Mouse (Mus musculus): ENCODE results near the gene Tbc1d21.

The Tbc1d21 gene

DNA sequence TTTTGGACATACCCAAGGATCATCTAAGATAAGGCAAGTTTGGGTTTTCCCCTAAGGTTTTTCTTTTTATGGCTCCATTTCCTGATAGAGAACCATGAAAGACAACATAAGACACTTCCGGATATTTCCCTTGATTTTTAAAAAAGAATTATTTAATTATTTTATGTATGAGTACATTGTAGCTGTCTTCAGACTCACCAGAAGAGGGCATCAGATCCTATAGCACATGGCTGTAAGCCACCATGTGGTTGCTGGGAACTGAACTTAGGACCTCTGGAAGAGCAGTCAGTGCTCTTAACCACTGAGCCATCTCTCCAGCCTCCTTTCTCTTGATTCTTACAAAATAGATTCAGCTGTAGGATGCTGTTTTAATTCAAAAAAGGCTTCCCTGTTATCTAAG, 28.5 kb downstream of the Tbc1d21 start:
- in situ Hi-C loops (cut with MseI, MboI) = no loop called here

DNA sequence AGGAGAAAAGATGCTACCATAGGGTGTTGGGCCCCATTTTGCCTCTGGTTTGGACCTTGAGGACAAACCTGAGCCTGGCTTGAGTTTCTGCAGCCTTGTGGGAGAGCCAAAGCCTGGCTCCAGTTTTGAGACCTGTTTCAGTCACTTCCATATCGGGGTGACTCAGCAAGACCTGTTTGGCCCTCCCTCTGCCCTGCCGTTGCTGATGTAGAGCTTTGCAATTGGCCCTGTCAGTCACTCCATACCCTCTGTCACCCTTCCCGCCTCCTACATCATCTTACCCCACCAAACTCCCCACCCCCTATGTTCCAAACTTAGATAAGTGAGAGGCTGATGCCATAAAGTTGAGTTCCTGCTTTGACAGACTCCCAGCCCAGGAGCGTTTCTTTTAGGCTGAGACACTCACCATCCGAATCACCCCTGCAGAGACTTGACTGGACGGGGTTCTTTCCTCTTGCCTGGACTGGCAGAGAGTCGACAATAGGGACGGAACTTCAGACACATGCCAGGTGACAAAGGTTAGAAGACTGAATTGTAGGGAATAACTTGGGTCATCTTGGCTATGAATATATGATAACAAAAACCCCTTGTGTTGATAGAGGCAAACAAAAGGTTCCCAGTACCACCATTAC, 33.5 kb downstream of the Tbc1d21 start:
- in situ Hi-C loops (cut with MseI, MboI) = no loop called here

DNA sequence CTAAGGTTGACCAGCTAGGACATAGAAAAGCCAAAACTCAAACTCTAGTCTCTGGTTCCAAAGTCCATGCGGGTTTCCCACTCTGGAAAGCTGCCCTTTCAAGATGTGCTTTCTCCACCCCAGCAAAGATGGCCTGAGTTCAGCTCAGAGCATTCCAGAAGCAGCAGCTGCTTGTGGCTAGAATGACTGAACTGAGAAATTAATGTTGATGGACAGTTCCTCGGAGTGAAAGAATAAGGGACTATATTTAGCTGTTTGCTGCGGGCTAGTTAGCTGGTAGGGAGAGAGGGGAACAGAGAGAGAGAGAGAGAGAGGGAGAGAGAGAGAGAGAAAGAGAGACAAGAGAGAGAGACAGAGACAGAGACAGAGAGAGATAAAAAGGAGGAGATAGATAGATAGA, 39.0 kb downstream of the Tbc1d21 start:
- in situ Hi-C loops (cut with MseI, MboI) = no loop called here

DNA sequence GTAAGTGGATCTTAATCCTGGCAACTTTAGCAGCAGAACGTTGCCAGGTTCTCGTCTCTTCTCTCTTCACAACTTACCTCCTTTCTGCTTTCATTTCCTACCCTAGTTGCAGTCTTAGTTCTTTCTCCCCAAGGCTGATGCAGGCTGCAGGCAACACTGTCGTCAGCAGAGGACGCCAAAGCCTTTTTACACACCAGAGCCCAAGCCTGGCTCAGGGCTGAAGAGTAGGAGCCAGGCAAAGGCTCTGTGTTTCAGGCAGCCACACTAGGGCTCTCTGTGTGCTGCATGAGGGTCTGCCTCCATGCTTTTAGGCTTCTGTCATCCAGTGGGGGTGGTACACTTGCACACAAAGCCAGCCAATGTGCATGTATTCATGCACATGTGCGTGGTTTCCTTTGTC, 40.0 kb downstream of the Tbc1d21 start:
- in situ Hi-C loops (cut with MseI, MboI) = no loop called here

DNA sequence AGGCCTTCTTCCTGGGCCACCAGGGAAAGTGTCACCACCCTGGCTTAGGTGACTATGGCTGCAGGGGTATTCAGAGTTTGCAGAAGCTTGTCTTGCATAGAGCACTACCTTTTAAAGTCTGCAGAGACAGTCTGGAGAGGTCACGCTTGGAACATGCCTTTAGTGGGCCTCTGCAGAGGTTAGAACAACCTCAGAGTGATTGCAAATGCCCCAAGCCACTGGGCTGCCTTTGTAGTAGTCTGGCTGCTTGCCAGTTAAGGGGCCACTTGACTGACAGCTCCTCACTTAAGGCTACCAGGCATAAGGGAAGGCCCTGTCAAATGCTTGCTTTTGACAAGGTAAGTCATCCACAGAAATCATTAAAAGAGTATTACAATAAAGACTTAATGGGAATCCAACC, 42.9 kb downstream of the Tbc1d21 start:
- in situ Hi-C loops (cut with MseI, MboI) = no loop called here

DNA sequence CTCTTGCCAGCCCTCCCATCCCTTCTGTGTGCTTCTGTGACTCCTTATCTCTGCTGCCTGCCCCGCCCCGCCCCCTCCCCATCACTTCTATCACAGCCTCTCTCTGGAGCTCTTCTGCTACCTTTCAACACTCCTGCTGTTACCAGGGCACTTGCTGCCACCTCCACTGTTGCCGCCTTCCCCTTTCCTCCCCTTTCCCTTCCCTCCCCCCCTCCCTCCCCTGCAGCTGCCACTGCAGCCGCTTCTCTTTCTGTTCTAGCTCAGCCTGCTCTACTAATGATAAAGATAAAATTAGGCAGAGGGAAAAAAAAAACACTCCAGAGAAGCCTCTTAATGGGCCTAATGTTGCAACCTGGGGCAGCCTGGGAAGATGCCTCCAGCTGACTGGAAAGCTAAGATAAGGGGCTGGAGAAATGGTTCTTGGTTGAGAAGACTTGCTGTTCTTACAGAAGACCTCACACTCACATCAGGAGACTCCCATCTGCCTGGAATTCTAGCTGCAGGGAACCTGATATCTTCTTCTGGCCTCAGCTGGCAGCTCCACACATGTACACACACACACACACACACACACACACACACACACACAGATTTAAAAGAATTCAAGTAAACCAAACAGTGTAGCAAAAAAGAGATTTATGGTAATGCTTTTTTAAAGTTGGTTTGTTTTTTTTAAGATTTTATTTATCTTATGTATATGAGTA, 43.6 kb downstream of the Tbc1d21 start:
- in situ Hi-C loops (cut with MseI, MboI) = no loop called here

DNA sequence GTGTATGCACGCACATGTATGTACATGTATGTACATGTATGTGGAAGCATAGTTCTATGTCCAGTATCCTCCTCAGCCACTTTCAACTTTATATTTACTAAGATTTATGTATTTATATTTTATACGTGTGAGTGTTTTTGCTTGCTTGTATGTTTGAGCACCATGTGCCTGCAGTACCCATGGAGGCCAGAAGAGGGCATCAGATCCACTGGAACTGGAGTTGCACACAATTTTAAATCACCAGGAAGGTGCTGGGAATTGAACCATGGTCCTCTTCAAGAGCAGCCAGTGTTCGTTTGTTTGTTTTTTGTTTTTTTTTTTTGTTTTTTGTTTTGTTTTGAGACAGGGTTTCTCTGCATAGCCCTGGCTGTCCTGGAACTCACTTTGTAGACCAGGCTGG, 48.6 kb downstream of the Tbc1d21 start:
- in situ Hi-C loops (cut with MseI, MboI) = no loop called here

DNA sequence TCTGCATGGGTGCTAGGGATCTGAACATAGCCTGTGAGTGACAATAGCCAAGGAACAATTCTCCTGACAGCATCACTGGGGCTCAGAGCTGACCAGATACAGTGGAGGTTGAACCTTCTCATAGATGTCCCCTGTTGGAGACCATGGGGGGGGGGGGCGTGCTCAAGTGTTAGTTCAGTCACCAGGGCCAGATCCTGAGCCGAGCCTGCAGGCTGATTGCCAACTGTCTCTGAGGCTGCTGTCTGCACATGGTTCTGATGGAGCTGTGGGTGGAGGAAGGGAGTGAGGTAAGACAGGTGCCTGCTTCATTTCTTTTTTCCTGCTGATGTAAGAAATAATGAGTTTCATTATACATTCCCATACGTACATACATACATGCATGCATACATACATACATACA, 51.9 kb downstream of the Tbc1d21 start:
- in situ Hi-C loops (cut with MseI, MboI) = no loop called here

DNA sequence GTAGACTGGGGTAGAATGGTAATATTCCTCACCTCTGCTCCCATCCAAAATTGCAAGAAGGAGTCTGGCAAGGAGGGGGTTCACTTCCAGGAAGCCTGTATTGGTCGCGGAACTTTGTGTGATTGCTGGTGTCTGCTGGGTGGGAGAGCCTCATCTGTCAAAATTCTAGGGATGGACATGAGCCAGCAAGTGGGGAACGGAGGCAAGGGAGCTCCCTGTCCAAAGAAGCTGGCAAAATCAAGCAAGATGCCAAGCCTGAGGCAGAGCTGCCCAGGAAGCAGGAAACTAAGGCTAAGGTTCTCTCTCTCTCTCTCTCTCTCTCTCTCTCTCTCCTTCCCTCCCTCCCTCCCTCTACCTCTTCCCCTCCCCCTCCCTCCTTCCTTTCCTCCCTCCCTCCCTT, 52.9 kb downstream of the Tbc1d21 start:
- in situ Hi-C loops (cut with MseI, MboI) = no loop called here

DNA sequence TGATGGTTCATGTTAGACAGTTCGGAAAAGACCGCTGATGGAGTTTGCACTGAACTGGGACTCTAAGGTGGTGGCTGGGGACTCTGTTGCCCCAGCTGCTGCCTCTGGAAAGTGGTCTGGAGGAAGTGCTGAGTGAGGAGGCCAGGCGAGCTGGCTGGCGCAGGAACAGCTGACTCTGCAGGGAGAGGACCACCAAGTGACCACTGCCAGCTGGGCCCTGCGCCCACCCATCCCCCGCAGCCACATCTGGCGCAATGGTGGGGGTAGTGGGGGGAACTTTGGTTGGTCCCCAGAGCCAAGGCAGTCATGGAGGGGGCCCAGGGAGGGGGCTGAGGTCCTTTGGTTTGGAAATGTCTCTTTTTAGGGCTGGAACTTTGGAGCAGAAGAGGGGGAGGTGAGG, 53.5 kb downstream of the Tbc1d21 start:
- in situ Hi-C loops (cut with MseI, MboI) = no loop called here

DNA sequence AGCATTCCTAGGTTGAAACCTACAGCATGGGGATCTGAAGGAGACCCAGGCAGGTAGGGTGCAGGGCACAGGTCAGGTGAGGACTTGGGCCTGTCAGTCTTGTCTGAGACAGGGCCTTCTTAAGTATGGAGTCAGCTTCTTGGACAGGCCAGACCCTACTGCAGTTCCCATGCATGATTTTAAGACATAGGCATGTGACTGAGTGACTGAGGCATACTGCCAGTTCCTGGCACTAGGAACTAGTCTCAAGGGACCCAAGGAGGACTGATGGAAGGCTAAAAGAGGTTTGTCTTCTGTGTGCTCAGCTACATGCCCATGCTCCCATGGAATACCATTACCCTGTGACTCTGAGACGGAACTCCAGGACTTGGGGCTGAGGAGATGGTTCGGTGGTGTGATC, 54.4 kb downstream of the Tbc1d21 start:
- in situ Hi-C loops (cut with MseI, MboI) = no loop called here

DNA sequence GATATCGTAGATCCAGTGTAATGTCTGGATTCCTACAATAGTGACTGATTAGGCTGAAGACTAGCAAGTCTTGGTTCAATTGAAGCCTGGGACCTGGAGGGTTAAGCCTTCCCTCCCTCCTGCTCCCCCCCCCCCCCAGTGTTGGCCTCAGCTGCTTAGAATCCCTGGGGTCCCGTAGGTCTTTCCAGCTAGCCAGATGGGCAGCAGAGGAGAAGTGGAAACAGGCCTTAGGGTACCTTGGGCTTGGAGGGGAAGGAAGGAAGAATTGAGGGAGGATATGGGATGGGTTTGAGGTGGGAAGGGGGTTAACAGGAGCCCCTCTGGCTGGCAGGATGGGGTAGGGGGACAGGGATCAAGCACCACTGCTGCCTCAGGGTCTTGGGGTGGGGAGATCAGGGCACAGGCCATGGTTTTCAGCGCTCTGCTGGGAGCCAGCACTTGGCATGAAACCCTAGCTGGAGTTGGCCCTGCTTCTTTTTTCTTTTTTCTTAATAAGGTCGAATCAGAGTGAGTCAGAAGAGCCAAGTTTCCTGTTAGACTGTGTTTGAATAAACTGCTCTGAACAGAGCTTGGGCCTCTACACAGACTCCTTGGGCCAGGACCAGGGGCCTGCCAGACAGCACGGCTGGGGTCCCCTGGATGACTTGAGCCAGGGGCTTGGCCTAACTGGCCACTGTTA, 55.4 kb downstream of the Tbc1d21 start:
- in situ Hi-C loops (cut with MseI, MboI) = no loop called here

DNA sequence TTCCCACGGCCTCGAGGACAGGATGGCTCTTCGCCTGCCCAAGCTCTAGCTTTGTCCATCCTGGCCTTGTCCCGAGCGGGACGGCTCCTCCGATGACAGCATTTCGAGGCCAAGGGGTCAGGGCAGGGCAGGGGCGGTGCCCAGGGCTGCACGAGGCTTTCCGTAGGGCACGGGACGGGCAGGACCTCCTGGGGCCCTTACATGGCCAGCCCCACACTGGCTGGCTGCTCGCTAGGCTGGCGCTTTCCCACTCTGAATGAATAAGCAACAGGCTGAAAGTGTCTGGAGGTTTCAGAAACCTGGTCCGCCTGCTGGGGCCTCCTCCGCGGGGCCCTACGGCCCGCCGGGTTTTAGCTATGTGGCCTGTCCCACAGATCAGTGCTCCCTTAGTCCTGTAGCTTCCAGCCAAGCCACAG, 57.3 kb downstream of the Tbc1d21 start, which contains the start of gene Loxl1:
Gene Loxl1 (minus strand): TSS at position 243 of the 416 bp plus-strand sequence.
- in situ Hi-C loops (cut with MseI, MboI) = no loop called here

DNA sequence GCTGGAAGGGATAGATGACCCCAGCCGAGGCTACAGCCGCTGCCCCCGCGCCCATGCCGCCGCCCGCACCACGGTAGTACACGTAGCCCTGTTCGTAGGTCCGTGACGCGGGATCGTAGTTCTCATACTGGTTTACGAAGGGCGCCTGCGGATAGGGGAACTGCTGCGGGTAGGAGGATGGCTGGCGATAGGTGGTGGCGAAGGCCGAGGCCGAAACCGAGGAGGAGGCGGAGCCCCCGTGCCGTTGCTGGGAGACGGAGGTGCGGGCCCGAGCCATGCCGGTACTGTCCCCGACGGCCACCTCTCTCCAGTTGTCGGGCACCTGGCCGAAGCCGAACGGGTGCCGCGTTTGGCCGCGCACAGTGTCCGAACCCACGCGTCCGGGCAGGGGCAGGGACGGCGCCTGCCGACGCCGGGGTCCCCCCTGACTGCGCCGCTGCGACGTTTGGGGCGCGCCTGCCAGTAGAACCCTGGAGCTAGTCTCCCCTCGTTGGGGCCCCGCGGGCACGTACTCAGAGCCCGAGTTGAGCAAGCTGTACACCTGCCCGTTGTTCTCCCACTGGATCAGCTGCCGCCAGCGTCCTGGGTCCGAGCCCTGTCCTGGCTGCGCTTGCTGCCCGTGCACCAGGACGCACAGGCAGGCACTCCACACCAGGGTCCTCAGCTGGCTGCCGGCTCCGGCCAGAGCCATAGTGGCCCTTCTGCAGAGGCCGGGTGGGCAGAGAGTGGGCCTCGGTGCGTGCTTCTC, 57.9 kb downstream of the Tbc1d21 start:
- in situ Hi-C loops (cut with MseI, MboI) = no loop called here

DNA sequence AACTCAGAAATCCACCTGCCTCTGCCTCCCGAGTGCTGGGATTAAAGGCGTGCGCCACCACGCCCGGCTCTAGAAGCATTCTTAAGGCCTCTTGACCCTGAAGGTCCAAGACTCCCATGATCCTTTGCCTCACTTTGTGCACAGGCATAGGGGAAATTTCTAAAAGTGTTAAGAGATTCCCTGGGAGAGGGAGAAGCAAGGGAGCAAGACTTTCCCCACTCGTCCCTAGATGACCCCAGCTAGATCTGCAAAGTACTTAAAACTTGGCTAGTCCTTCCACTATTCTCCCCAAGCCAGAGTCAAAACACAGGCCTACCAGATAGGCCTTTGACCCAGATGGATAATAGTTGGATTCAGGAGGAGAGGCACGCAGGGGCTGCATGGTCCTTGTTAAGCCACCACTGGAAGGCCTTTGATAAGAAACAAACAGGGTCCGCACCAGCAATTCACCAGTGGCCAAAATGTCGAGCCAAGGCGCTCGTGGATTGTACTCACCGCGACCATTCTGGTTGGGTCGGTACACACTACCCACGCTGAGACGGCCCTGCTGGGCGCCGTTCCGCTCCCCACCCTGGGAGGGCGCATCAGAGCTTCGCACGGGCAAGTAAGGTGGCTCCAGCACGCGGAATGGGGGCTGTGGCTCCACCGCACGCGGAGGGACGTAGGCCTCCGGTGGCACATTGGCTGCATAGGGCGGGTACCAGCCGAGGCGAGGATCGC, 58.9 kb downstream of the Tbc1d21 start:
- in situ Hi-C loops (cut with MseI, MboI) = no loop called here

DNA sequence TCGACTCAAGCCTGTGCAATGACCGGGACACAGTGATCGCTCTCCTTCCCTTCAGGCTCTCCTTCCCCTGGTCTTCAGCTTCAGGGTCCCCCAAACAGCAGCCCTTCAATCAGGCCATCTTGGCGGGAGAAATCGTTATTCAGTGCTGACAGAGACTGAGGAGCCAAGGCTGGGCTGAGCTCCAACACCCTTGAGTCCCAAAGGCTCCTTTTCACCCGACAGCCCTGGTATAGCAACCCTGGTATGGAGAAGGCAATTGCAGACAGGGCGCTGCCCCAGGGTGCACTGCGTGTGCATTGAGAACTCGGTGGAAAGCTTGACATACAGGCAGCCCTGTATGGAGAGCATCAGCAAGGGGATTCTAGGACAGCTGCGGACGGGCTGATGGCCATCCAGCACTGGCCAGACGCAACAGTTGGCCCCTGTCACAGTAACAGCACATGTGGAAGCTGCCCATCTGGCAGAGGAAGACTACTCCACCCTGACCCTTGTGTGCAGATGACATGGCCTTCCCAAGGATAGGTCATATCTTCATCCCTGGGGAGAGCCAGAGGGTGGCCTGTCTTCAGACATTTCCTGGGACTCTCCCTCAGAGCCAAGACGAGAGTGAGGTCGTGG, 60.1 kb downstream of the Tbc1d21 start:
- in situ Hi-C loops (cut with MseI, MboI) = no loop called here
